Mouse (Mus musculus): ENCODE results near the gene Dusp6. TPM values are rescaled to one million over a fixed set of nuclear protein-coding genes. Genes with fewer than 3 reads are reported as not detected.
A peak's percentile ranks its signal among the peaks of the same experiment; 100 is the strongest.
"Not testable (repeated sequence)": the region's sequence is repeated elsewhere in the genome, so short reads cannot be mapped to it uniquely, and the experiment has no call there.

The Dusp6 gene
- total RNA-seq (2014; rRNA removed), result 65.3 and 74.0 TPM in 2 replicates
- polyA plus RNA-seq (2015; fragmentation: Nextera tagmentation; extraction: Ambion mirVana), result 32.5 and 35.2 TPM in 2 replicates

GRCm38 (mm10) chr10:99262867-99263379, at the start of gene Dusp6:
TSS of gene Dusp6 (plus strand) at chr10:99263231.
- H3K4me2 ChIP-seq (ENCODE audit: low read depth, low read length), result peak within 1 kb of the TSS; percentile 94
- no peaks in the 10 kb centered on the region for H3K9me3 ChIP-seq (ENCODE audit: low read length)
- H3K36me3 ChIP-seq (ENCODE audit: insufficient read depth, low read length), result no peaks in the 10 kb centered on the region
- ATAC-seq, result peak; percentile 97
- DNase-seq (ENCODE audit: low spot score), result peak; percentile 98
- no peak; the same call in 1 of the 2 replicates for TF ChIP-seq CTCF (IDR thresholded peaks at IDR 0.05; ENCODE audit: low read depth)
- H3K4me3 ChIP-seq (ENCODE audit: low read length), result peak within 1 kb of the TSS; percentile 78
- WGBS, result under 1% methylated on average over 29 of the region's 29 CpGs
- H3K27ac ChIP-seq, result peak within 1 kb of the TSS; percentile 96
- no peaks in the 10 kb centered on the region for H3K27me3 ChIP-seq (ENCODE audit: insufficient read depth, low read length)
- H3K4me1 ChIP-seq (ENCODE audit: insufficient read depth, low read length), result no peaks in the 10 kb centered on the region
- peak within 1 kb of the TSS; percentile 84 for H3K9ac ChIP-seq (replicated peaks; ENCODE audit: low read length)

DNA sequence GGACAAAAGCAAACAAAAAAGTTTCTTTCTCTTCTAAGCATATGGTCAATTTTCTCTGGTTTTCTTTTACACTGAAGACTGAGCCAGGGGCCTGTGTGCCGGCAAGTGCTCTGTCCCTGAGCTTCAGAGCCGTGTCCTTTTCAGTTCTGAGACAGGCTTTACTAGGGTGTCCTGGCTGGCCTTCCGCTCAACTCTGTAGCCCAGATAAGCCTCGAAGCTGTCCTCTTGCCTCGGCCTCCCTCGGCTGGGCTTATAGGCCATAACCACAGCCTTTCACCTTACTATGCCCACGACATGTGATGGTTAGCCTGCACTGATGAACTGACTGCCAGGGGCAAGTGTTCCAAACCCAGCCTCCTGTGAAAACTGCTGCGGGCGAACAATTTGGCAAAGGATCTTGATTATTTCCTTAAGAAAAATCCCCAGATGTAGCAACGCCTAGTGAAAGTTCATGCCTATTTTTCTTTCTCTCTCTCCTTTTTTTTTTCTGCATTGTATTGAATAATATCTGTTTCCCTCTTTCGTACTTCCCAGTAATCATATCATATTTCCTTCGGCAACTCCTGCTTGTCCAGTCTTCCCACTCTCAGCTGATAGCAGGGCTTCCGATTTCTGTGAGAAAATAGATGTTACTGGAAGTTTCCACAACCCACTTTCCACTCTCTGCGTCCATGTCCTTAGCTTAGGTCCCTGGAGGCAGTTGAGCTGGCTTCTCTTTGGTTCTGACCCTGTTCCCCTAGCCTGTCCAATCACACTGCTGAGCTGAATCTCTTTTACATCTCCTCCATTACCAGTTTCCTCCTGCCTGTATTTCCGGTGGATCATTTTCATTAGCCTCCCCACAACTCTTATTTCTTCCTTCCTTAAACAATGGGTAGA, 48.4 kb upstream of the Dusp6 start:
- H3K9me3 ChIP-seq (ENCODE audit: low read length), result no peaks in the 10 kb centered on the region
- no peak overlapping the region for H3K9ac ChIP-seq (replicated peaks; ENCODE audit: low read length)
- WGBS, result 87% methylated on average over 15 of the region's 15 CpGs
- no peaks in the 10 kb centered on the region for H3K27me3 ChIP-seq (ENCODE audit: insufficient read depth, low read length)
- H3K4me3 ChIP-seq (ENCODE audit: low read length), result no peak overlapping the region
- ATAC-seq (no peak), DNase-seq (ENCODE audit: low spot score) (no peak)
- no peak overlapping the region for H3K27ac ChIP-seq
- no peak overlapping the region for H3K4me2 ChIP-seq (ENCODE audit: low read depth, low read length)
- H3K36me3 ChIP-seq (ENCODE audit: insufficient read depth, low read length), result no peaks in the 10 kb centered on the region
- H3K4me1 ChIP-seq (ENCODE audit: insufficient read depth, low read length), result no peaks in the 10 kb centered on the region
- TF ChIP-seq CTCF (IDR thresholded peaks at IDR 0.05; ENCODE audit: low read depth), result no peak

GRCm38 (mm10) chr10:99216570-99216969, 46.5 kb upstream of the Dusp6 start:
- not testable (repeated sequence) for H3K4me2 ChIP-seq (ENCODE audit: low read depth, low read length); H3K9me3 ChIP-seq (ENCODE audit: low read length); H3K27ac ChIP-seq; H3K9ac ChIP-seq (replicated peaks; ENCODE audit: low read length); H3K27me3 ChIP-seq (ENCODE audit: insufficient read depth, low read length); H3K4me3 ChIP-seq (ENCODE audit: low read length); H3K4me1 ChIP-seq (ENCODE audit: insufficient read depth, low read length); H3K36me3 ChIP-seq (ENCODE audit: insufficient read depth, low read length); DNase-seq (ENCODE audit: low spot score); ATAC-seq
- 81% methylated on average over 15 of the region's 15 CpGs for WGBS

- Histone ChIP-seq H3K36me3 (ENCODE audit: insufficient read depth, low read length) (no peaks in the 10 kb centered on the region), H3K9ac (replicated peaks; ENCODE audit: low read length) (no peak overlapping the region), H3K4me2 (ENCODE audit: low read depth, low read length) (no peak overlapping the region), H3K4me1 (ENCODE audit: insufficient read depth, low read length) (no peaks in the 10 kb centered on the region), H3K4me3 (ENCODE audit: low read length) (no peak overlapping the region), H3K27me3 (ENCODE audit: insufficient read depth, low read length) (no peaks in the 10 kb centered on the region), H3K27ac (no peak overlapping the region), H3K9me3 (ENCODE audit: low read length) (no peaks in the 10 kb centered on the region)
- WGBS, result 95% methylated on average over 8 of the region's 8 CpGs
- ATAC-seq, result no peak
- TF ChIP-seq CTCF (IDR thresholded peaks at IDR 0.05; ENCODE audit: low read depth), result no peak
- no peak for DNase-seq (ENCODE audit: low spot score)
Measured at GRCm38 (mm10) chr10:99221540-99221939, 41.5 kb upstream of the Dusp6 start.

- no peak for DNase-seq (ENCODE audit: low spot score)
- H3K4me3 ChIP-seq (ENCODE audit: low read length), result no peak overlapping the region
- no peaks in the 10 kb centered on the region for H3K27me3 ChIP-seq (ENCODE audit: insufficient read depth, low read length)
- no peak overlapping the region for H3K27ac ChIP-seq
- H3K36me3 ChIP-seq (ENCODE audit: insufficient read depth, low read length), result no peaks in the 10 kb centered on the region
- TF ChIP-seq CTCF (IDR thresholded peaks at IDR 0.05; ENCODE audit: low read depth), result no peak
- H3K4me1 ChIP-seq (ENCODE audit: insufficient read depth, low read length), result no peaks in the 10 kb centered on the region
- no peaks in the 10 kb centered on the region for H3K9me3 ChIP-seq (ENCODE audit: low read length)
- ATAC-seq, result no peak
- H3K4me2 ChIP-seq (ENCODE audit: low read depth, low read length), result no peak overlapping the region
- H3K9ac ChIP-seq (replicated peaks; ENCODE audit: low read length), result no peak overlapping the region
- 77% methylated on average over 5 of the region's 5 CpGs for WGBS
Measured at GRCm38 (mm10) chr10:99222726-99223125, 40.3 kb upstream of the Dusp6 start.

GRCm38 (mm10) chr10:99224218-99224617, 38.8 kb upstream of the Dusp6 start:
- Histone ChIP-seq H3K4me1 (ENCODE audit: insufficient read depth, low read length) (peaks cover 9% of the 10 kb centered on the region), H3K36me3 (ENCODE audit: insufficient read depth, low read length) (no peaks in the 10 kb centered on the region), H3K9me3 (ENCODE audit: low read length) (no peaks in the 10 kb centered on the region), H3K27ac (no peak overlapping the region), H3K27me3 (ENCODE audit: insufficient read depth, low read length) (no peaks in the 10 kb centered on the region), H3K9ac (replicated peaks; ENCODE audit: low read length) (no peak overlapping the region), H3K4me2 (ENCODE audit: low read depth, low read length) (no peak overlapping the region), H3K4me3 (ENCODE audit: low read length) (no peak overlapping the region)
- ATAC-seq (no peak), DNase-seq (ENCODE audit: low spot score) (no peak)
- no peak for TF ChIP-seq CTCF (IDR thresholded peaks at IDR 0.05; ENCODE audit: low read depth)
- WGBS, result 72% methylated on average over 3 of the region's 3 CpGs

- ATAC-seq (no peak), DNase-seq (ENCODE audit: low spot score) (no peak)
- Histone ChIP-seq H3K4me3 (ENCODE audit: low read length) (no peak overlapping the region), H3K9ac (replicated peaks; ENCODE audit: low read length) (no peak overlapping the region), H3K4me1 (ENCODE audit: insufficient read depth, low read length) (peaks cover 9% of the 10 kb centered on the region), H3K27ac (no peak overlapping the region), H3K36me3 (ENCODE audit: insufficient read depth, low read length) (no peaks in the 10 kb centered on the region), H3K4me2 (ENCODE audit: low read depth, low read length) (no peak overlapping the region), H3K9me3 (ENCODE audit: low read length) (no peaks in the 10 kb centered on the region), H3K27me3 (ENCODE audit: insufficient read depth, low read length) (no peaks in the 10 kb centered on the region)
- no peak for TF ChIP-seq CTCF (IDR thresholded peaks at IDR 0.05; ENCODE audit: low read depth)
- whole genome bisulfite sequencing, result 92% methylated on average over 5 of the region's 5 CpGs
Measured at GRCm38 (mm10) chr10:99226782-99227181, 36.2 kb upstream of the Dusp6 start.

All from hindbrain, postnatal 0 days (tissue).